10 mouse cellular contexts compared by ENCODE assay signal in genomic region chr1:192852047-192852446, GRCm38 (mm10). TPM values are rescaled to one million over a fixed set of nuclear protein-coding genes. Genes with fewer than 3 reads are reported as not detected.
DNase-seq lines count a peak whose midpoint lies in the region; ATAC-seq and TF ChIP-seq lines count a peak whose summit lies in the region.
"Had no signal": no experiment of that assay in that cellular context is flagged by ENCODE, and none has a peak within 500 bp of the region (broad histone marks: within the 10 kb centered on the region; RNA-seq: fewer than 3 reads in every experiment).

No protein-coding gene starts in this region.

- peak overlapping the region; percentile 28 for H3K4me2 ChIP-seq in lung, embryonic 15.5 days
- H3K4me2 ChIP-seq in intestine, embryonic 16.5 days (ENCODE audit: low read depth, low read length) = no peak overlapping the region
- H3K4me2 ChIP-seq in neural tube, embryonic 15.5 days = peak overlapping the region; percentile 89

- TF ChIP-seq CTCF in gastrocnemius, adult 2 months (IDR thresholded peaks at IDR 0.05) = no peak

- ATAC-seq in lung, embryonic 15.5 days (ENCODE audit: borderline replicate concordance, extremely low read depth, low FRiP score, low TSS enrichment) = no peak
- ATAC-seq in intestine, embryonic 16.5 days = no peak
- ATAC-seq in neural tube, embryonic 15.5 days (ENCODE audit: low FRiP score) = no peak

- no peaks in the 10 kb centered on the region for H3K9me3 ChIP-seq in lung, embryonic 15.5 days
- H3K9me3 ChIP-seq in intestine, embryonic 16.5 days (ENCODE audit: control insufficient read depth, low read length) = no peaks in the 10 kb centered on the region
- no peaks in the 10 kb centered on the region for H3K9me3 ChIP-seq in neural tube, embryonic 15.5 days (replicated peaks)

- no peak overlapping the region for H3K9ac ChIP-seq in lung, embryonic 15.5 days
- no peak overlapping the region for H3K9ac ChIP-seq in intestine, embryonic 16.5 days (ENCODE audit: low read depth, low read length)
- H3K9ac ChIP-seq in neural tube, embryonic 15.5 days (replicated peaks) = peak overlapping the region; percentile 17; the same call in 1 of the 2 replicates

- peak overlapping the region; percentile 26 for H3K4me3 ChIP-seq in gastrocnemius, adult 2 months
- H3K4me3 ChIP-seq in lung, embryonic 15.5 days = no peak overlapping the region
- no peak overlapping the region for H3K4me3 ChIP-seq in intestine, embryonic 16.5 days (ENCODE audit: low read length)
- H3K4me3 ChIP-seq in neural tube, embryonic 15.5 days (replicated peaks) = peak overlapping the region; percentile 15

- intact Hi-C loops in gastrocnemius, adult 2 months (cut with DNase I) = loop anchor here (5.0 kb wide), 1 partner anchor 45 kb away; no protein-coding TSS in a partner anchor
- intact Hi-C loops in gastrocnemius, postnatal 36 days (cut with DNase I) = no loop called here

- peaks cover 27% of the 10 kb centered on the region for H3K36me3 ChIP-seq in lung, embryonic 15.5 days
- no peaks in the 10 kb centered on the region for H3K36me3 ChIP-seq in intestine, embryonic 16.5 days (ENCODE audit: control insufficient read depth, insufficient read depth, low read length)
- peaks cover 27% of the 10 kb centered on the region for H3K36me3 ChIP-seq in neural tube, embryonic 15.5 days

- peaks cover 6% of the 10 kb centered on the region for H3K27me3 ChIP-seq in lung, embryonic 15.5 days
- no peaks in the 10 kb centered on the region for H3K27me3 ChIP-seq in intestine, embryonic 16.5 days (replicated peaks; ENCODE audit: control insufficient read depth, insufficient read depth, low read length)
- no peaks in the 10 kb centered on the region; the same call in 1 of the 2 replicates for H3K27me3 ChIP-seq in neural tube, embryonic 15.5 days (replicated peaks)

- H3K27ac ChIP-seq in gastrocnemius, adult 2 months = peak overlapping the region; percentile 66
- peak overlapping the region; percentile 75 for H3K27ac ChIP-seq in lung, embryonic 15.5 days
- peak overlapping the region; percentile 26; the same call in 1 of the 2 replicates for H3K27ac ChIP-seq in intestine, embryonic 16.5 days (ENCODE audit: low read length)
- H3K27ac ChIP-seq in neural tube, embryonic 15.5 days (replicated peaks) = peak overlapping the region; percentile 58; the same call in 1 of the 2 replicates

- no peak for DNase-seq in gastrocnemius, adult 2 months
- DNase-seq in gastrocnemius, postnatal 36 days = no peak
- no peak for DNase-seq in lung, adult 18-20 months
- DNase-seq in urinary bladder, adult 2 months (ENCODE audit: low spot score) = no peak
- no peak for DNase-seq in gastrocnemius, adult 18-20 months (ENCODE audit: low spot score)
- DNase-seq: cerebellum, postnatal 36 days; spleen, adult 18-20 months had no signal

- H3K4me1 ChIP-seq in lung, embryonic 15.5 days = peaks cover 56% of the 10 kb centered on the region
- H3K4me1 ChIP-seq in intestine, embryonic 16.5 days (ENCODE audit: control insufficient read depth, insufficient read depth, low read length) = peaks cover 35% of the 10 kb centered on the region
- peaks cover 52% of the 10 kb centered on the region for H3K4me1 ChIP-seq in neural tube, embryonic 15.5 days

RNA-seq across cellular contexts. Expression of gene Sertad4, which starts 3.5 kb away (rescaled TPM):
- 1 to 10 TPM; 1.9 to 2.7 TPM for total RNA-seq in gastrocnemius, adult 2 months (2021)
- 1 to 10 TPM; 3.4 to 3.7 TPM for total RNA-seq in gastrocnemius, postnatal 36 days (2021)
- 18.9 and 20.9 TPM in 2 replicates for polyA plus RNA-seq in lung, embryonic 15.5 days (2015; fragmentation: Nextera tagmentation; extraction: Ambion mirVana)
- 2.4 and 3.0 TPM in 2 replicates for polyA plus RNA-seq in intestine, embryonic 16.5 days (2015; fragmentation: Nextera tagmentation; extraction: Ambion mirVana)
- 16.6 and 17.3 TPM in 2 replicates for polyA plus RNA-seq in neural tube, embryonic 15.5 days (2015; fragmentation: Nextera tagmentation; extraction: Ambion mirVana)
- polyA plus RNA-seq in urinary bladder, adult 2 months (2012; rRNA removed) = 13.2 and 13.8 TPM in 2 replicates
- 1 to 10 TPM in 1 of 2 experiments, under 1 TPM in 1; 0.66 to 2.6 TPM for total RNA-seq in gastrocnemius, adult 18-20 months (2021)

Comparison
In these comparisons a context has a peak if more than half of its experiments do, and no peak if none do; other contexts are left out.
1. H3K4me3 ChIP-seq: peak in gastrocnemius, adult 2 months (single experiment) and neural tube, embryonic 15.5 days (single experiment); none in lung, embryonic 15.5 days (single experiment) and intestine, embryonic 16.5 days (single experiment).
2. Peak in every context shown above with its lines, with median percentiles within 50 percentile points of each other: H3K27ac ChIP-seq.